In genomic region chr6:8769803-8770202, GRCm38 (mm10) we compare ENCODE assay signal across 10 mouse cellular contexts. TPM values are rescaled to one million over a fixed set of nuclear protein-coding genes. Genes with fewer than 3 reads are reported as not detected.
DNase-seq lines count a peak whose midpoint lies in the region; ATAC-seq and TF ChIP-seq lines count a peak whose summit lies in the region.
"Had no signal": no experiment of that assay in that cellular context is flagged by ENCODE, and none has a peak within 500 bp of the region (broad histone marks: within the 10 kb centered on the region; RNA-seq: fewer than 3 reads in every experiment).

No protein-coding gene starts in this region.

- no peak for TF ChIP-seq CTCF in hindbrain, postnatal 0 days (IDR thresholded peaks at IDR 0.05; ENCODE audit: low read depth)
- no peak for TF ChIP-seq CTCF in MEL (IDR thresholded peaks at IDR 0.05 in 2 of 3, conservative IDR thresholded peaks at IDR 0.05 in 1 of 3; ENCODE audit: control insufficient read depth in 1 of 3, insufficient read depth in 1 of 3, low read depth in 2 of 3, low read length in 3 of 3, poor library complexity in 1 of 3, severe bottlenecking in 1 of 3)

- ATAC-seq in hindbrain, embryonic 16.5 days = no peak
- no peak for ATAC-seq in hindbrain, postnatal 0 days
- ATAC-seq: forebrain, embryonic 14.5 days had no signal

- H3K4me1 ChIP-seq in hindbrain, embryonic 16.5 days (ENCODE audit: control insufficient read depth, insufficient read depth, low read depth, low read length) = peaks cover 4% of the 10 kb centered on the region; the same call in 1 of the 2 replicates
- H3K4me1 ChIP-seq in hindbrain, postnatal 0 days (ENCODE audit: insufficient read depth, low read length) = no peaks in the 10 kb centered on the region
- peaks cover 0 to 5% of the 10 kb centered on the region in 2 experiments; a peak in 3 of 4 replicates for H3K4me1 ChIP-seq in MEL (ENCODE audit: control insufficient read depth in 1 of 2, insufficient read depth in 2 of 2, low read length in 2 of 2)
- peaks cover 3% of the 10 kb centered on the region; the same call in 1 of the 2 replicates for H3K4me1 ChIP-seq in brown adipose tissue, adult 24 weeks (ENCODE audit: control insufficient read depth, insufficient read depth, insufficient read length, low read length)

- H3K27ac ChIP-seq in hindbrain, embryonic 16.5 days (ENCODE audit: low read depth, low read length) = no peak overlapping the region
- H3K27ac ChIP-seq in hindbrain, postnatal 0 days = no peak overlapping the region; the same call in 1 of the 2 replicates
- H3K27ac ChIP-seq in MEL (ENCODE audit: control insufficient read depth, low read depth, low read length) = no peak overlapping the region
- H3K27ac ChIP-seq in brown adipose tissue, adult 24 weeks (replicated peaks; ENCODE audit: low read depth, low read length) = peak overlapping the region; percentile 39; the same call in 1 of the 2 replicates

- WGBS in hindbrain, embryonic 16.5 days = 68% methylated on average over 6 of the region's 6 CpGs
- 64% methylated on average over 6 of the region's 6 CpGs for WGBS in hindbrain, postnatal 0 days

- H3K4me2 ChIP-seq in hindbrain, embryonic 16.5 days (ENCODE audit: low read length) = peak overlapping the region; percentile 5
- no peak overlapping the region for H3K4me2 ChIP-seq in hindbrain, postnatal 0 days (ENCODE audit: low read depth, low read length)

- peak; percentile 55 to 65 for TF ChIP-seq EP300 in MEL (IDR thresholded peaks at IDR 0.05; ENCODE audit: low read depth in 1 of 2, low read length in 2 of 2)

- H3K27me3 ChIP-seq in hindbrain, embryonic 16.5 days (replicated peaks; ENCODE audit: control insufficient read depth, insufficient read depth, low read length) = no peaks in the 10 kb centered on the region
- no peaks in the 10 kb centered on the region for H3K27me3 ChIP-seq in hindbrain, postnatal 0 days (ENCODE audit: insufficient read depth, low read length)
- no peaks in the 10 kb centered on the region for H3K27me3 ChIP-seq in MEL (ENCODE audit: control insufficient read depth in 1 of 2, insufficient read depth in 2 of 2, low read length in 2 of 2)

- H3K9ac ChIP-seq in hindbrain, embryonic 16.5 days (ENCODE audit: low read depth, low read length) = no peak overlapping the region
- H3K9ac ChIP-seq in hindbrain, postnatal 0 days (replicated peaks; ENCODE audit: low read length) = no peak overlapping the region
- H3K9ac ChIP-seq in MEL (ENCODE audit: control insufficient read depth, low read depth, low read length, poor library complexity, severe bottlenecking) = no peak overlapping the region

- no peaks in the 10 kb centered on the region for H3K36me3 ChIP-seq in hindbrain, embryonic 16.5 days (ENCODE audit: control insufficient read depth, insufficient read depth, low read length)
- H3K36me3 ChIP-seq in hindbrain, postnatal 0 days (ENCODE audit: insufficient read depth, low read length) = no peaks in the 10 kb centered on the region
- peaks cover 0 to 5% of the 10 kb centered on the region in 2 experiments; a peak in 1 of 4 replicates for H3K36me3 ChIP-seq in MEL (ENCODE audit: control insufficient read depth in 1 of 2, insufficient read depth in 2 of 2, low read length in 2 of 2)

- no peak overlapping the region for H3K4me3 ChIP-seq in hindbrain, embryonic 16.5 days (ENCODE audit: low read length)
- H3K4me3 ChIP-seq in hindbrain, postnatal 0 days (ENCODE audit: low read length) = no peak overlapping the region
- H3K4me3 ChIP-seq in MEL (ENCODE audit: control insufficient read depth in 1 of 2, insufficient read depth in 1 of 2, low read depth in 2 of 2, low read length in 2 of 2) = peak overlapping the region in 1 of 2 experiments; percentile 14; a peak in 1 of 4 replicates
- peak overlapping the region; percentile 24; the same call in 1 of the 2 replicates for H3K4me3 ChIP-seq in brown adipose tissue, adult 24 weeks (ENCODE audit: insufficient read depth, low read depth, low read length)

- DNase-seq in hindbrain, postnatal 0 days (ENCODE audit: low spot score) = no peak
- peak; percentile 72 for DNase-seq in MEL (ENCODE audit: low read depth, low spot score)
- DNase-seq in lung, postnatal 10 days = peak; percentile 6
- DNase-seq in left cerebral cortex, adult 18-20 months (ENCODE audit: low spot score in 2 of 2) = no peak
- no peak for DNase-seq in cerebellum, postnatal 14 days
- DNase-seq in gastrocnemius, postnatal 10 days = no peak
- DNase-seq: thymus, postnatal 14 days had no signal

- no peak for TF ChIP-seq POLR2A in MEL (IDR thresholded peaks at IDR 0.05; ENCODE audit: control insufficient read depth in 1 of 2, insufficient read depth in 1 of 2, low read depth in 1 of 2, low read length in 2 of 2, poor library complexity in 1 of 2)

- no peaks in the 10 kb centered on the region for H3K9me3 ChIP-seq in hindbrain, embryonic 16.5 days (ENCODE audit: control insufficient read depth, low read length)
- no peaks in the 10 kb centered on the region for H3K9me3 ChIP-seq in hindbrain, postnatal 0 days (ENCODE audit: low read length)
- no peaks in the 10 kb centered on the region for H3K9me3 ChIP-seq in MEL (replicated peaks; ENCODE audit: insufficient read depth, low read length)

- H3K79me2 ChIP-seq in MEL (ENCODE audit: control insufficient read depth, insufficient read depth, low read length, poor library complexity) = no peaks in the 10 kb centered on the region

- no peak for TF ChIP-seq RAD21 in MEL (IDR thresholded peaks at IDR 0.05; ENCODE audit: low read depth, low read length)

TF ChIP-seq in MEL, 35 proteins besides CTCF, POLR2A, EP300 and RAD21:
- TF ChIP-seq TBP (IDR thresholded peaks at IDR 0.05; ENCODE audit: low read depth, low read length) = no peak
- TF ChIP-seq GATA1 (IDR thresholded peaks at IDR 0.05; ENCODE audit: low read depth, low read length) = peak; percentile 58
- 0 out of 2 replicates have a peak, but pooled peaks have one; percentile 11 for TF ChIP-seq MYC (IDR thresholded peaks at IDR 0.05; ENCODE audit: low read depth, low read length)
- no peak for TF ChIP-seq NRF1 (IDR thresholded peaks at IDR 0.05; ENCODE audit: insufficient read depth, low read depth, low read length, poor library complexity, severe bottlenecking)
- TF ChIP-seq TCF12 (IDR thresholded peaks at IDR 0.05; ENCODE audit: low read depth, low read length) = peak; percentile 28; the same call in 1 of the 2 replicates
- no peak for TF ChIP-seq BHLHE40 (IDR thresholded peaks at IDR 0.05; ENCODE audit: borderline replicate concordance, low read depth, low read length)
- no peak for TF ChIP-seq MYB (IDR thresholded peaks at IDR 0.05; ENCODE audit: low read depth, low read length)
- TF ChIP-seq CHD1 (IDR thresholded peaks at IDR 0.05; ENCODE audit: low read depth, low read length) = no peak
- TF ChIP-seq RCOR1 (IDR thresholded peaks at IDR 0.05; ENCODE audit: low read depth, low read length) = 0 out of 2 replicates have a peak, but pooled peaks have one; percentile 13
- TF ChIP-seq USF1 (IDR thresholded peaks at IDR 0.05; ENCODE audit: low read depth, low read length) = no peak
- TF ChIP-seq TAL1 (IDR thresholded peaks at IDR 0.05; ENCODE audit: low read length) = peak; percentile 34
- no peak for TF ChIP-seq CHD2 (IDR thresholded peaks at IDR 0.05; ENCODE audit: low read length)
- TF ChIP-seq HCFC1 (IDR thresholded peaks at IDR 0.05; ENCODE audit: low read depth, low read length) = no peak

RNA-seq across cellular contexts. Expression of gene Ica1, which starts 8.5 kb away (rescaled TPM):
- polyA plus RNA-seq in hindbrain, embryonic 16.5 days (2015; fragmentation: Nextera tagmentation; extraction: Ambion mirVana) = 75.5 and 81.0 TPM in 2 replicates
- total RNA-seq in hindbrain, postnatal 0 days (2014; rRNA removed) = 38.2 and 50.0 TPM in 2 replicates
- 78.9 and 83.8 TPM in 2 replicates for polyA plus RNA-seq in hindbrain, postnatal 0 days (2015; fragmentation: Nextera tagmentation; extraction: Ambion mirVana)
- total RNA-seq in MEL (2012; rRNA removed) = not detected in 2 replicates
- polyA plus RNA-seq in MEL (2012; ENCODE audit: insufficient read depth in 1 of 2, insufficient read length in 2 of 2, low read depth in 1 of 2, low replicate concordance in 2 of 2, missing spikeins in 1 of 2) = under 1 TPM in 1 of 2 experiments, not detected in 1; 0.36 TPM
- 5.5 and 7.5 TPM in 2 replicates for polyA plus RNA-seq in brown adipose tissue, adult 24 weeks (2012; ENCODE audit: insufficient read depth, insufficient read length, missing spikeins)
- total RNA-seq in left cerebral cortex, adult 18-20 months (2021) = 10 to 100 TPM; 60.1 to 60.5 TPM
- total RNA-seq in gastrocnemius, postnatal 10 days (2021) = 1 to 10 TPM; 3.7 to 4.4 TPM

Comparison
In these comparisons a context has a peak if more than half of its experiments do, and no peak if none do; other contexts are left out.
1. DNase-seq: peak in MEL (single experiment) and lung, postnatal 10 days (single experiment); none in hindbrain, postnatal 0 days (single experiment), left cerebral cortex, adult 18-20 months (0 of 2), cerebellum, postnatal 14 days (0 of 2) and gastrocnemius, postnatal 10 days (single experiment).